Mouse (Mus musculus) kidney, embryonic 16.5 days (tissue): ENCODE measurements around the gene Map3k7. TPM values are rescaled to one million over a fixed set of nuclear protein-coding genes. Genes with fewer than 3 reads are reported as not detected.

Experiments used
- ATAC-seq: fragments of 200-750 bp; cut with Nextera tagmentation; 2 replicates; pipeline ENCODE4 v1.8.0; 2017; ENCODE audit warnings: moderate TSS enrichment; ENCODE audit not compliant: low FRiP score, low TSS enrichment
- H3K27ac ChIP-seq: fragments of 300-500 bp; sonication (generic); 2 replicates; pipeline ENCODE4 v1.5.1; 2014; ENCODE audit warnings: low read length
- H3K27me3 ChIP-seq: fragments of 300-500 bp; sonication (generic); 2 replicates; pipeline ENCODE4 v1.6.1; 2014; ENCODE audit warnings: low read length, control low read depth, mixed read lengths; ENCODE audit not compliant: insufficient read depth
- H3K36me3 ChIP-seq: fragments of 300-500 bp; sonication (generic); 2 replicates; pipeline ENCODE4 v1.6.1; 2014; ENCODE audit warnings: low read length, control low read depth, mixed read lengths; ENCODE audit not compliant: insufficient read depth
- H3K4me1 ChIP-seq: fragments of 300-500 bp; sonication (generic); 2 replicates; pipeline ENCODE4 v1.6.1; 2014; ENCODE audit warnings: low read length, control low read depth, mixed read lengths; ENCODE audit not compliant: insufficient read depth
- H3K4me2 ChIP-seq: fragments of 300-500 bp; sonication (generic); replicated peaks from 2 replicates; pipeline ENCODE4 v1.6.1; 2014; ENCODE audit warnings: low read depth, low read length
- H3K4me3 ChIP-seq: fragments of 300-500 bp; sonication (generic); 2 replicates; pipeline ENCODE4 v1.5.1; 2014; ENCODE audit warnings: mild to moderate bottlenecking, low read length
- H3K9ac ChIP-seq: fragments of 300-500 bp; sonication (generic); replicated peaks from 2 replicates; pipeline ENCODE4 v1.6.1; 2014; ENCODE audit warnings: low read length
- H3K9me3 ChIP-seq: fragments of 300-500 bp; sonication (generic); 2 replicates; pipeline ENCODE4 v1.6.1; 2016; ENCODE audit warnings: low read length, control low read depth
- WGBS: fragments of 180-500 bp; shearing (Covaris S2); extraction: QIAGEN DNeasy Blood & Tissue Kit; methylation state at CpG from one replicate; pipeline ENCODE4 v1.1.7; 2014; 5-methylcytosine and 5-hydroxymethylcytosine counted together
- polyA plus RNA-seq: library from polyadenylated mRNA; unstranded; fragments of >200 nt; fragmentation: Nextera tagmentation; extraction: Ambion mirVana; gene quantifications from 2 replicates; pipeline ENCODE4 v1.2.1, GENCODE M21; 2015

Map3k7 gene
- polyA plus RNA-seq, 1 experiment from 2014 or later = 30.6 TPM

DNA sequence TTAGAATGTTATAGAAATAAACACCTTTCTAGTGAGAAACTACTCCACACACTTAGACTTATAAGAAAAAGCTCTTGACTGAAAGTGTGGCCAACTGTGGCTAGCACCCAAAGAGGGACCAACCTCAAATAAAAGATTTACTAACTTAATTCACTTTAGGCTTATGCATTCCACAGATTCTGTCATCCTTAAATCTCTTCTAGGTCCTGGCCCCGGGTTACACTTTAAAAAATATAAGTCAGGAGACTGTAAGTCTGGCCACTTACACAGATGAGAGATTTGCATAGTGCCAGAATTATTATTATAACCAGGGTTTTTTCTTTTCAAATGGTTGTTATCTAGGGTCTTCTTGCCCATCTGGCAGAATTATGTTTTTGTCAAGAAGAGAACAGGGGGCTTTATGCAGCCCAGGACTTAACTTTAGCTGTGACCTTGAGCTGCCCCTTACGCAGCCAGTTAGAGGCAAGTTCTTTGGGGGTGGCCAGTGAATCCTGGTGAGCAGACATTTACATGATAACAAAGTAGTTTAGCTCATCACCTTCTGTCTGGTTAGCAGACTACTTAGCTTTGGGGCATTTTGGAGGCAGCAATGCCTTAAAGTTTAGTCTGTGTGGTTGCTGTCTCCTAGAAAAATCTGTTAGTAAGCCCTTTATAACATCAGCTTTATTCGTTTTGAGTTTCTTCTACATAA, 11.5 kb downstream of the Map3k7 start:
- Histone ChIP-seq H3K27ac (peak overlapping the region; percentile 61; the same call in 1 of the 2 replicates), H3K4me3 (no peak overlapping the region)
- peak; percentile 57 for ATAC-seq

GRCm38 (mm10) chr4:31981863-31982262, 18.0 kb downstream of the Map3k7 start:
- no peak for ATAC-seq
- Histone ChIP-seq H3K27me3 (no peaks in the 10 kb centered on the region), H3K4me2 (no peak overlapping the region), H3K4me3 (no peak overlapping the region), H3K27ac (no peak overlapping the region), H3K4me1 (no peaks in the 10 kb centered on the region), H3K9ac (no peak overlapping the region), H3K36me3 (peaks cover 41% of the 10 kb centered on the region), H3K9me3 (no peaks in the 10 kb centered on the region)
- 95% methylated on average over 8 of the region's 8 CpGs for WGBS

More for the DNA sequence above, 11.5 kb downstream of the Map3k7 start:
- Histone ChIP-seq H3K9ac (no peak overlapping the region), H3K36me3 (peaks cover 22% of the 10 kb centered on the region), H3K4me1 (peaks cover 5% of the 10 kb centered on the region; the same call in 1 of the 2 replicates), H3K9me3 (no peaks in the 10 kb centered on the region), H3K4me2 (no peak overlapping the region), H3K27me3 (no peaks in the 10 kb centered on the region)
- WGBS = 61% methylated on average over 3 of the region's 3 CpGs

DNA sequence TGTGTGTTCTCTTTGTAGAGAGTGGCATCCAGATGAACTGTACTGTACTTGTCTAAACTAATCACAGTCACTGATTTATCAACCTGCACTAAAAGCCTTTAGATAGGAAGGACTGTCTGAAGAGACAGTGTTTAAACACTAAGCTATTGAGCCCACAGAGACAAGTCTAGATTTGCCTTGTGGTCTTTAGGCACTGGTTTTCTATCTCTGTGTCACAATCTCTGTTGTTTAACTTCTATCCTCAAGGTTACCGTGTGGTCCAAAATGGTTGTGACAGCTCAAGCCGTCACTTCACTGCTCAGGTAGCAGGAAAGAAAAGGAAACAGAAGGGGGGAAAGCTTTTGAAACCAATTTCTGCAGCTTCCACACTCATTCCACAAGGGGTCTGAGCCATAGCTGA, 29.5 kb downstream of the Map3k7 start:
- ATAC-seq = no peak
- no peak overlapping the region for H3K4me3 ChIP-seq
- H3K27me3 ChIP-seq = no peaks in the 10 kb centered on the region
- H3K36me3 ChIP-seq = peaks cover 40% of the 10 kb centered on the region
- H3K9me3 ChIP-seq = no peaks in the 10 kb centered on the region
- WGBS = 89% methylated on average over 2 of the region's 2 CpGs
- no peaks in the 10 kb centered on the region for H3K4me1 ChIP-seq
- H3K9ac ChIP-seq = no peak overlapping the region
- no peak overlapping the region for H3K27ac ChIP-seq
- H3K4me2 ChIP-seq = no peak overlapping the region

DNA sequence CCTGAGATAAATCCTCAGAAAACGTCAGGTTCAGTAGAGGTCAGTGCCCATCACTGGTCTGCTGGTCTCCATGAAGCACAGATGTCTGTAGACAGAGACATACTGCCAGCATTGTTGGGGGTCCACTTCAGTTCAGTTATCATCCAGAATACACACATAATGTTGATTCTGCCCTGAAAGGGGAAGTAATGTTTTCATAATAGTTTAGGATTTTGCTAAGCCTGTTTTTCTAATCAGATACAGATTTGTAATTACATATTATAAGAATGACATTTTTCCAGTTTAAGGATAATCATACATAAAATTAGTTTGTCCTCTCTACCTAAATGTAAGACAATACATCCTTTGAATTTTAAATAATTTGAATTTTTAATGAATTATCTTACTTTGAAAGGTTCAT, 30.0 kb downstream of the Map3k7 start:
- Histone ChIP-seq H3K27ac (no peak overlapping the region), H3K4me3 (no peak overlapping the region), H3K4me1 (no peaks in the 10 kb centered on the region), H3K36me3 (peaks cover 35% of the 10 kb centered on the region), H3K9me3 (no peaks in the 10 kb centered on the region), H3K9ac (no peak overlapping the region), H3K4me2 (no peak overlapping the region), H3K27me3 (no peaks in the 10 kb centered on the region)
- ATAC-seq = no peak
- 50% methylated on average over 1 of the region's 1 CpGs for WGBS

DNA sequence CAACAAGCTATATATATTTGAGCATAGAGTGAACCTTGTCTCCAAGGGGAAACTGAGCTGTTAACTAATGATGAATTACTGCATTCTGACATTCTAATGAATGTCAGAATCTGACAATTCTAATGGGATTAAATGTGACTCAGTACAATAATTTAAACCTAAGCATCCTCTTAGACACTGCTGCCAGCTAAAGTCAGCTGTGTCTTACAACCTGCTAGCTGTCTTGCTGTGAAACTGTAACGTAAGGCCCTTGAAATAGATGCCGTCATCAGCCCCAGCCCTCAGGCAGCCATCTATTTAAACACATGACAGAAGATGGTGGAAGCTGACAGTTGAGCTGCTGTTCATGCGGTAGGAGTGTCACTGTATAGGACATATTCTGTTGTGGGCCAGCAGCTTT, 37.6 kb downstream of the Map3k7 start:
- no peak overlapping the region for H3K27ac ChIP-seq
- no peak overlapping the region for H3K4me2 ChIP-seq
- H3K4me3 ChIP-seq = no peak overlapping the region
- H3K9ac ChIP-seq = no peak overlapping the region
- no peaks in the 10 kb centered on the region for H3K9me3 ChIP-seq
- H3K4me1 ChIP-seq = no peaks in the 10 kb centered on the region
- no peak for ATAC-seq
- WGBS = 66% methylated on average over 3 of the region's 3 CpGs
- H3K27me3 ChIP-seq = no peaks in the 10 kb centered on the region
- peaks cover 26% of the 10 kb centered on the region for H3K36me3 ChIP-seq

DNA sequence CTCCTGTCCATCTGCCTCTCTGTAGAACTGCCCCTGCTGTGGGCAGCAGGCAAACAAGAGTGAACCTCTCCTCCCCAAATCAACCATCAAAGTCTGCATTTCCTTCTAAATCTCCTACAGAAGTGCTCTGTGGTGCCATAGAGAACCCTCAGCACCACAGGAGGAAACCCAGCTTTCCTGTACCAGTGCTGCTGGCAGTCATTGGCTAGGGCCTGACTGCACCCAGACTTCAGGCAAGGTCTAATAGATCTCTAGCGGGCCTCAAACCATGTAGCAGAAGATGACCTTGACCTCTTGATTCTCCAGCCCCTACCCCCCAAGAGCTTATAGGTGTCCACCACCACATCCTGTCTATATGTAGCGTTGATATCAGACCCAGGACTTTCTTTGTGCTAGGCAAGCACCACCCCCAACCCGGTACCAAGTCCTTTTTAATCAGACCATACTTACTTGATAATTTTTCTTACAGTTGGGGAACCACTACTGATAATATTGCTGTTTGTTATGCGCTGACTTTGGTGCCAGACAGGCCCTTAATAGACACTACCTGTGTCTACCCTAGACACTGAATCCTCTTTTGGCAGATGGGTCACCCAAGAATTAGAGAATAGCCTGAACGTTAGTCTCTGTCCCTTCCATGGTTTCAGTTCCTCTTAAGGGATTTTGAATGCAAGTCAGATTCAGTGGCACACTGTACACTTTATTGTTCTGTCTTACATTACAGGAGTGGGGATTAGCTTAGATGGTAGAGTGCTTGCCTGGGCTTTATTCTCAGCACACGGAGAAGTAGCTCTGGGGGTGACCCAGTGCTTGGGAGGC, 41.1 kb downstream of the Map3k7 start:
- H3K4me2 ChIP-seq = no peak overlapping the region
- 98% methylated on average over 6 of the region's 6 CpGs for WGBS
- no peak for ATAC-seq
- no peaks in the 10 kb centered on the region for H3K4me1 ChIP-seq
- H3K27me3 ChIP-seq = no peaks in the 10 kb centered on the region
- H3K36me3 ChIP-seq = peaks cover 25% of the 10 kb centered on the region
- no peaks in the 10 kb centered on the region for H3K9me3 ChIP-seq
- H3K9ac ChIP-seq = no peak overlapping the region
- no peak overlapping the region for H3K4me3 ChIP-seq
- no peak overlapping the region for H3K27ac ChIP-seq

DNA sequence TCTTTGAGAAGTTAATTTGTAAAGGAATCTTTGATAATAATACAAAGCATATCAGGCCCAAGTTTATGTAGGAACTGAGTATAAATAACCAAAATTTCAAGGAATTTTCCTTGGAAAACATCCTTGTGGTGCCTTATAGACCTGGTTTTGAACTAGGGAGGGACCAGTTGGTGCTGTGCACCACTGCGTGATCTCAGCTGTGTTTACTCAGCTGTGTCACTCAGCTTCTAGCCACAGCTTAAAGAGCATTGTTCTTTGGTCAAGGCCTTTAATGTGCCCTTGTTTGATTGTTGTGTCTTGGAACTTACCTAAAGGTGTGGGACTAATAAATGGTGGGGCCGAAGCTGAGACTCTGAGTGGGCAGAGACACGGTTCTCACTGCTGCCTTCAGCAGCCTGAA, 43.3 kb downstream of the Map3k7 start:
- Histone ChIP-seq H3K4me2 (no peak overlapping the region), H3K9me3 (no peaks in the 10 kb centered on the region), H3K4me1 (no peaks in the 10 kb centered on the region), H3K27me3 (no peaks in the 10 kb centered on the region), H3K36me3 (peaks cover 32% of the 10 kb centered on the region), H3K9ac (no peak overlapping the region), H3K4me3 (no peak overlapping the region), H3K27ac (no peak overlapping the region)
- WGBS = 27% methylated on average over 3 of the region's 3 CpGs
- ATAC-seq = peak; percentile 31; the same call in 1 of the 2 replicates

GRCm38 (mm10) chr4:32008095-32008494, 44.2 kb downstream of the Map3k7 start:
- H3K4me2 ChIP-seq = no peak overlapping the region
- peaks cover 31% of the 10 kb centered on the region for H3K36me3 ChIP-seq
- H3K9ac ChIP-seq = no peak overlapping the region
- no peak for ATAC-seq
- H3K4me3 ChIP-seq = no peak overlapping the region
- H3K9me3 ChIP-seq = no peaks in the 10 kb centered on the region
- 69% methylated on average over 4 of the region's 4 CpGs for WGBS
- H3K4me1 ChIP-seq = no peaks in the 10 kb centered on the region
- no peaks in the 10 kb centered on the region for H3K27me3 ChIP-seq
- H3K27ac ChIP-seq = no peak overlapping the region

DNA sequence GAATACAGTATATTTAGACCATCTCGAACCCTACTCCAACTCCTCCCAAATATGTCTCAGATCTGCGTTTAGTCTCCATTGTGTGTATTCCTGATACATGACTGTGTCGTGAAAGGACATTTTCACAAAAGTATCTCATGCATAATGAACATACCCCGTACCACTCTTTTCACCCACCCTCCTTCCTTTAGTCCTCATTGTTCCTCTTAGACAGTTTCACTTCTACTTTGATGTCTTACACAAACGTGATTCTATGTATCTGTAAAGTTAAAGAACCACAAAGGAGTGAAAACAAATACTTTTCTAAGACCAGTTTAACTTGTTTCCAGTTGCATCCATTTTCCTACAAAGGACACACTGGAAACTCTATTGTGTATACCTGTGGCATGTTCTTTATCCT, 46.9 kb downstream of the Map3k7 start:
- H3K27me3 ChIP-seq = no peaks in the 10 kb centered on the region
- no peaks in the 10 kb centered on the region for H3K4me1 ChIP-seq
- no peak overlapping the region for H3K9ac ChIP-seq
- H3K4me3 ChIP-seq = no peak overlapping the region
- H3K36me3 ChIP-seq = peaks cover 28% of the 10 kb centered on the region
- no peak for ATAC-seq
- no peak overlapping the region for H3K27ac ChIP-seq
- 87% methylated on average over 5 of the region's 5 CpGs for WGBS
- no peak overlapping the region for H3K4me2 ChIP-seq
- H3K9me3 ChIP-seq = no peaks in the 10 kb centered on the region
